Mouse (Mus musculus) E14TG2a.4 (cell line): ENCODE results near the gene Gm28048.

Experiments used
- CTCF ChIP-seq: conservative IDR thresholded peaks from 2 replicates; pipeline ENCODE4 v1.5.1; 2014; ENCODE audit warnings: low read length
- NANOG ChIP-seq: IDR thresholded peaks from 2 replicates; pipeline ENCODE4 v1.6.1; 2014; ENCODE audit warnings: borderline replicate concordance, low read length, mixed read lengths

GRCm38 (mm10) chr11:22950131-22950530, 31.8 kb downstream of the Gm28048 start:
- TF ChIP-seq CTCF (peak; percentile 52), NANOG (no peak)
